ENCODE assay signal across 15 mouse cellular contexts in the genomic region with DNA sequence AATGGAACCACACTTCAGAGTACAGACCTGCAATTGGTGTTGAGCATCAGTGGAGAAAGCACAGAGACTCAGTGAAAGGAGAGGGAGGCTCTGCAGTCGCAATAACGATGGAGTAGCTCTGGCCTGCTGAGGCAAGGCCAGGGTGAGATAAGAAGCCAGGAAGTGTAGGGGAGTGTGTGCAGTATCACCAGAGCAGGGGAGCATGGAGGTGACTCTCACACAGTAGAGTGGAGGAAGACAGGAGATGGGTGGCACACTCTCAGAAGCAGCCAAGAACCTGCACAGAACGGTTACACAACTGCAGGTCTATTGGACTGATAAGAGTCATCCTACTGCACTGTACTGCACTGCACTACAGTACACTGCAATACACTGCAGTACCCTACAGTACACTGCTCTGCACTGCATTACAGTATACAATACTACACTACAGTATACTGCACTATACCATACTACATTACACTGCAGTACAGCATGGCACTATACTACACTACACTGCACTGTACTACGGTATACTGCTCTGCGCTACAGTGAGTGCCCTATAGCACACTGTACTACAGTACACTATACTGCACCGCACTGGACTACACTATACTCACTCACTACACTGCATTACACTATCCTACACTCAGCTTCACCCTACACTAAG. TPM values are rescaled to one million over a fixed set of nuclear protein-coding genes. Genes with fewer than 3 reads are reported as not detected.
DNase-seq lines count a peak whose midpoint lies in the region; ATAC-seq lines count a peak whose summit lies in the region.
"Had no signal": no experiment of that assay in that cellular context is flagged by ENCODE, and none has a peak within 500 bp of the region (broad histone marks: within the 10 kb centered on the region; RNA-seq: fewer than 3 reads in every experiment).

No protein-coding gene starts in this region.

- H3K27me3 ChIP-seq in hindbrain, embryonic 16.5 days (replicated peaks; ENCODE audit: control insufficient read depth, insufficient read depth, low read length): no peaks in the 10 kb centered on the region
- H3K27me3 ChIP-seq in hindbrain, embryonic 10.5 days (ENCODE audit: insufficient read depth, poor library complexity, severe bottlenecking): no peaks in the 10 kb centered on the region
- H3K27me3 ChIP-seq in liver, embryonic 15.5 days: no peaks in the 10 kb centered on the region; the same call in 1 of the 2 replicates
- H3K27me3 ChIP-seq: limb, embryonic 13.5 days; neural tube, embryonic 12.5 days had no signal

- WGBS in hindbrain, embryonic 16.5 days: 92% methylated on average over 6 of the region's 6 CpGs
- WGBS in hindbrain, embryonic 10.5 days: 88% methylated on average over 6 of the region's 6 CpGs
- whole genome bisulfite sequencing in liver, embryonic 15.5 days (ENCODE audit: insufficient replicate concordance): 47% methylated on average over 6 of the region's 6 CpGs

- no peaks in the 10 kb centered on the region for H3K4me1 ChIP-seq in hindbrain, embryonic 16.5 days (ENCODE audit: control insufficient read depth, insufficient read depth, low read depth, low read length)
- H3K4me1 ChIP-seq in hindbrain, embryonic 10.5 days (replicated peaks): no peaks in the 10 kb centered on the region
- H3K4me1 ChIP-seq in liver, embryonic 15.5 days (replicated peaks): 0 out of 2 replicates have a peak, but pooled peaks cover 4% of the 10 kb centered on the region
- H3K4me1 ChIP-seq: limb, embryonic 13.5 days; neural tube, embryonic 12.5 days had no signal

- H3K4me2 ChIP-seq in hindbrain, embryonic 16.5 days (ENCODE audit: low read length): no peak overlapping the region
- no peak overlapping the region for H3K4me2 ChIP-seq in liver, embryonic 15.5 days
- H3K4me2 ChIP-seq: limb, embryonic 13.5 days; neural tube, embryonic 12.5 days had no signal

- H3K36me3 ChIP-seq in hindbrain, embryonic 16.5 days (ENCODE audit: control insufficient read depth, insufficient read depth, low read length): no peaks in the 10 kb centered on the region
- no peaks in the 10 kb centered on the region for H3K36me3 ChIP-seq in hindbrain, embryonic 10.5 days
- no peaks in the 10 kb centered on the region for H3K36me3 ChIP-seq in liver, embryonic 15.5 days (replicated peaks)
- H3K36me3 ChIP-seq: limb, embryonic 13.5 days; neural tube, embryonic 12.5 days had no signal

- H3K4me3 ChIP-seq in hindbrain, embryonic 16.5 days (ENCODE audit: low read length): no peak overlapping the region
- H3K4me3 ChIP-seq in hindbrain, embryonic 10.5 days: no peak overlapping the region
- H3K4me3 ChIP-seq in liver, embryonic 15.5 days (replicated peaks): no peak overlapping the region
- H3K4me3 ChIP-seq: limb, embryonic 13.5 days; neural tube, embryonic 12.5 days had no signal

- no peak for DNase-seq in hindbrain, embryonic 10.5 days (ENCODE audit: low spot score)
- DNase-seq in thymus, postnatal 14 days: peak; percentile 44
- DNase-seq in thymus, postnatal 36 days: no peak
- no peak for DNase-seq in layer of hippocampus, postnatal 36 days
- no peak for DNase-seq in adrenal gland, postnatal 10 days
- DNase-seq: adrenal gland, postnatal 36 days; lung, postnatal 4 days; retina, postnatal 1 day had no signal

- no peak overlapping the region for H3K9ac ChIP-seq in hindbrain, embryonic 16.5 days (ENCODE audit: low read depth, low read length)
- no peak overlapping the region for H3K9ac ChIP-seq in liver, embryonic 15.5 days
- H3K9ac ChIP-seq: limb, embryonic 13.5 days; neural tube, embryonic 12.5 days had no signal

- peak; percentile 40; the same call in 1 of the 2 replicates for ATAC-seq in hindbrain, embryonic 16.5 days
- peak; percentile 40 for ATAC-seq in liver, embryonic 15.5 days (ENCODE audit: insufficient read depth)
- ATAC-seq: intestine, postnatal 0 days had no signal

- no peak overlapping the region for H3K27ac ChIP-seq in hindbrain, embryonic 16.5 days (ENCODE audit: low read depth, low read length)
- H3K27ac ChIP-seq in hindbrain, embryonic 10.5 days: no peak overlapping the region
- no peak overlapping the region for H3K27ac ChIP-seq in liver, embryonic 15.5 days (replicated peaks)
- H3K27ac ChIP-seq: limb, embryonic 13.5 days; neural tube, embryonic 12.5 days had no signal

- no peaks in the 10 kb centered on the region for H3K9me3 ChIP-seq in hindbrain, embryonic 16.5 days (ENCODE audit: control insufficient read depth, low read length)
- H3K9me3 ChIP-seq in hindbrain, embryonic 10.5 days: no peaks in the 10 kb centered on the region
- H3K9me3 ChIP-seq in liver, embryonic 15.5 days (replicated peaks): no peaks in the 10 kb centered on the region
- H3K9me3 ChIP-seq: limb, embryonic 13.5 days; neural tube, embryonic 12.5 days had no signal

RNA-seq across cellular contexts. Expression of a gene that starts 13.2 kb away (rescaled TPM):
- polyA plus RNA-seq in hindbrain, embryonic 16.5 days (2015; fragmentation: Nextera tagmentation; extraction: Ambion mirVana): 71.5 and 80.7 TPM in 2 replicates
- 40.5 and 48.4 TPM in 2 replicates for polyA plus RNA-seq in hindbrain, embryonic 10.5 days (2016; fragmentation: Nextera tagmentation; extraction: Ambion mirVana)
- 8.0 and 10.6 TPM in 2 replicates for polyA plus RNA-seq in liver, embryonic 15.5 days (2015; fragmentation: Nextera tagmentation; extraction: Ambion mirVana)
- total RNA-seq in layer of hippocampus, postnatal 36 days (2021): 10 to 100 TPM; 40.9 to 41.8 TPM
- total RNA-seq in adrenal gland, postnatal 10 days (2021): 100 to 1,000 TPM; 351 to 403 TPM

RNA-seq across cellular contexts. Expression of a gene that starts 42.9 kb away (rescaled TPM):
- 31.1 and 31.3 TPM in 2 replicates for polyA plus RNA-seq in hindbrain, embryonic 16.5 days (2015; fragmentation: Nextera tagmentation; extraction: Ambion mirVana)
- 35.9 and 38.0 TPM in 2 replicates for polyA plus RNA-seq in hindbrain, embryonic 10.5 days (2016; fragmentation: Nextera tagmentation; extraction: Ambion mirVana)
- polyA plus RNA-seq in liver, embryonic 15.5 days (2015; fragmentation: Nextera tagmentation; extraction: Ambion mirVana): 23.4 and 25.0 TPM in 2 replicates
- 1 to 10 TPM; 5.9 to 6.2 TPM for total RNA-seq in layer of hippocampus, postnatal 36 days (2021)
- total RNA-seq in adrenal gland, postnatal 10 days (2021): 10 to 100 TPM in 1 of 2 experiments, 1 to 10 TPM in 1; 9.5 to 14.1 TPM

RNA-seq across cellular contexts. Expression of a gene that starts 50.0 kb away (rescaled TPM):
- 0.34 and 0.41 TPM in 2 replicates for polyA plus RNA-seq in hindbrain, embryonic 16.5 days (2015; fragmentation: Nextera tagmentation; extraction: Ambion mirVana)
- polyA plus RNA-seq in hindbrain, embryonic 10.5 days (2016; fragmentation: Nextera tagmentation; extraction: Ambion mirVana): 0.39 and 0.66 TPM in 2 replicates
- polyA plus RNA-seq in liver, embryonic 15.5 days (2015; fragmentation: Nextera tagmentation; extraction: Ambion mirVana): 0.12 and 0.16 TPM in 2 replicates
- under 1 TPM; 0.60 to 0.86 TPM for total RNA-seq in layer of hippocampus, postnatal 36 days (2021)
- under 1 TPM in 1 of 2 experiments, not detected in 1; 0.70 TPM for total RNA-seq in adrenal gland, postnatal 10 days (2021)
- total RNA-seq: adrenal gland, postnatal 36 days; gastrocnemius, adult 18-20 months had no signal
- polyA plus RNA-seq: intestine, postnatal 0 days had no signal

RNA-seq across cellular contexts. Expression of a gene that starts 50.0 kb away (rescaled TPM):
- 11.1 and 11.7 TPM in 2 replicates for polyA plus RNA-seq in hindbrain, embryonic 16.5 days (2015; fragmentation: Nextera tagmentation; extraction: Ambion mirVana)
- polyA plus RNA-seq in hindbrain, embryonic 10.5 days (2016; fragmentation: Nextera tagmentation; extraction: Ambion mirVana): 1.1 and 1.6 TPM in 2 replicates
- polyA plus RNA-seq in liver, embryonic 15.5 days (2015; fragmentation: Nextera tagmentation; extraction: Ambion mirVana): 0.02 and 0.06 TPM in 2 replicates
- 1 to 10 TPM; 2.0 to 2.1 TPM for total RNA-seq in layer of hippocampus, postnatal 36 days (2021)
- 1 to 10 TPM; 4.2 to 5.6 TPM for total RNA-seq in adrenal gland, postnatal 10 days (2021)
- total RNA-seq: CH12.LX had no signal
